Mouse (Mus musculus) induced T-regulatory cell, adult 2 months (primary cell): ENCODE measurements at regions not wholly inside any gene's neighbourhood (a gene's known extent, or its start where the extent isn't known, plus 50 kb on each side); places are given as distances from the start of the nearest gene placed in this dataset.
A peak's percentile ranks its signal among the peaks of the same experiment; 100 is the strongest.
"Not testable (repeated sequence)": the region's sequence is repeated elsewhere in the genome, so short reads cannot be mapped to it uniquely, and the experiment has no call there.

Source experiments
- DNase-seq: peaks from one replicate; pipeline ENCODE4 v3.0.0-alpha.2; 2012; ENCODE audit warnings: low read depth

DNA sequence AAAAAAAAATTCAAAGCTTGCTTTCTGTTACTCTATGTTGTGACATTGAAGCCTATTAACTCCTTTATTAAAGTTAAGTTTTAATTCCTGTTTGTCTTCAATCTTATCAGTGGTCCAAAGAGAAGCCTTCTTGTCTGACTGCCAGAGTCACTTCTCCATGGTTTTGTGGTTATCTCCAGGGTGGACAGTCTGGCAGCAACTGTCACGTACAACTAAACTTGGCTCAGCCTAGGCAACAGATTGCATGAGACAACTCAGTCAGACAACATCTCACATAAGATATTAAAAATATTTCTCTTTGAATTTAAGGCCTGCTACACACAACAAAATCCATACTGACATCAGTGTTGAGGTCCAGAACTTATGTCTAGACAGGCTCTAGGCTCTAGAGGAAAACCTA is 406.7 kb upstream of the Slc39a10 start:
- no peak for DNase-seq

DNA sequence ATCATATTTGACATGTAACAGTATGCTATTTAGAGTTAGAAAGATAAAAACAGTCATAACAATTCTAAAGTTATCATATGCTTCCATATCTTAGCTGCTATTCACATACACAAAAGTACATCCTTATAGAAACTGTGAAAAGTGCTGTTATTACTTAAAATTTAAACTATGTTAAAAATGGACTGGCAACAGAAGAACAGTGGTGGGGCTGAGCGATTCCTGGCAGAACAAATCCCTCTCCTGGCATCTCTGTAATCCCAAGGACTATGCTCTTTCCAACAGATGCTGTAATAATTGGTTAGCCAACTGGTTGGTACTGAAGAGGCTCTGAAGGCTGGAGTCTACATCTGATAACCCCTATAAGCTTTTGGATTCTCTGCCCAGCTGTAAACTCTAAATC is 393.0 kb upstream of the Slc39a10 start:
- no peak for DNase-seq

DNA sequence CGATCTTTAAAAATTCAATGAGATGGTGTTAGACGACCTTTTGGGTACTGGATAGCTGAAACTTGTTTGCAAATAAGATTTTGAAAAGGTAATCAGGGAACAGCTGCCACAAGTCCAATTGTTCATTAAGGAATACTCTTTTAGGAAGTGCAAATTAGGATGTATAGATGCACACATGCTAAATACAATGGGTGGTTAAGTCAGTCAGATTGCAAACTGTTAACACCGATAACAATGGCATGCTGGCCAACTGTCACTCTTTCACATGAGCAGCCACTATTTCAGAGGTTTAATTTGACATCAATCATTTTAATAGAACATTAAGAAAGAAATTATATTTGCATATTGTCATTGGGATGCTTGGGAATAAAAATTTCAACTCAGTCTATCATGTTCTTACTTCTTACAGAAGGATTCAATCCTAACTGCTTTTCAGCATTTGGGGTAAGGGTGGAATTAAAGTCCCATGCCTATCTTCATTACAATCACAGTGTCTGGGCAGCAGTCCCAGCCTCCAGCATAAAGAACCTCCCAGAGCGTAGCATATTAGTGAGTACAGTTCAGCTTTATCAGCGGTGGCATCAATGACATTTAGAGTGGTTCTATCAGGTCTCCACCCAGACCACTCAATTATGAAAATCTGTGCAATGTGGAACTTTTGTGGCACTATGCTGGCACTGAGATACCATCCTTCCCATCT is 385.8 kb upstream of the Slc39a10 start:
- DNase-seq, result no peak

DNA sequence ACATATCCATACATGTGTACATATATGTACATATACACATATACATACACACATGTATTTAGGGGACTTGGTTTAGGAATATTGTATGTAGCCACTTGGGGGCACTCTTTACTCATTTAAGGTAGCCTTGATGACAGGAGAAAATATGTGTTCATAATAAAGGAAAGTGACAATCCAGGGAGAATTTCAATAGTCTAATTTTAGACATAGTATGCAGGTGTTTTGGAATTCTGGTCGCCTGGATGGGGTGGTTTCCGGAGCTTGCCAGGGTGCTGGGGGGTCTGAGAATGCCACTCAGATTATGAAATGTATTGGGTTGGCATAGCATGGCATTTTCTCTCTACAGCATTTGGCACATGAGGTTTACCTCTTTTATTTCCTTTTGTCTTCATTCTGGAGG is 385.2 kb upstream of the Slc39a10 start:
- peak; percentile 1 for DNase-seq

DNA sequence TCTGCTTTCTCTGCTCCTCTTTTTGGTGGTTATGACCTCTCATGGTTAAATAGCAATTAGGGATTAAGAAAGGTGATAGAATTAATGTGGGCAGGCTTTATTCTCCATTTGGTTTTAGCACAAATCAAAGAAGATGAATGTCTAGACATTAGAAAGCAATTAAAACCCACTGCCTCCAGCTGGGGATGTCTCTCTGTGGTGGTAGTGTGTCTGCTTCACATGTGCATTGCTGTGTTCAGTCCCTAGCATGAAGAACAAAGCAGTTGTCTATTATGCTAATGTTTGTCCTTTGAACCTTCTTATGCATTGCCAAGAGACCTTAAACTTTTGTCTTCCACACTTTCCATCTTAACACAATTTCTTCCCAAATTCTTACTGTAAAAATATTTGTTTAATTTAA is 379.5 kb upstream of the Slc39a10 start:
- DNase-seq, result no peak

DNA sequence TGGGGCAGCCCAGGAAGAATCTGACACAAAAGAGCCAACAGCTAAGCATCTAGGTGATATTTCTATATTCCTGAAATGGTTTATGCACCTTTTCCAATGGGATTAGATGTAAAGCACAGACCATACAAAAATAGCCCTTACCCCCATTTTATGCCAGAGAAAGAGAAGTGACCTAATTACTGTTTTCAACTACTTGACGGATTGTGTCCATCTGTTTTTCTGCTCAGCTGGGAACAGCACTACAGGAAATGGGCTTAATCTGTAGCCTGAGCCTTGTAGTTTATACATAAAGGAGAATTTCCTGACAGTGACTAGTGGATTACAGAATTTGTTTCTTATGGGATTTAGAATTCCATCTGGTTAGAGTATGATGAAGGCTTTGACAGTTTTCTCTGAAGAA is 371.0 kb upstream of the Slc39a10 start:
- DNase-seq, result no peak

DNA sequence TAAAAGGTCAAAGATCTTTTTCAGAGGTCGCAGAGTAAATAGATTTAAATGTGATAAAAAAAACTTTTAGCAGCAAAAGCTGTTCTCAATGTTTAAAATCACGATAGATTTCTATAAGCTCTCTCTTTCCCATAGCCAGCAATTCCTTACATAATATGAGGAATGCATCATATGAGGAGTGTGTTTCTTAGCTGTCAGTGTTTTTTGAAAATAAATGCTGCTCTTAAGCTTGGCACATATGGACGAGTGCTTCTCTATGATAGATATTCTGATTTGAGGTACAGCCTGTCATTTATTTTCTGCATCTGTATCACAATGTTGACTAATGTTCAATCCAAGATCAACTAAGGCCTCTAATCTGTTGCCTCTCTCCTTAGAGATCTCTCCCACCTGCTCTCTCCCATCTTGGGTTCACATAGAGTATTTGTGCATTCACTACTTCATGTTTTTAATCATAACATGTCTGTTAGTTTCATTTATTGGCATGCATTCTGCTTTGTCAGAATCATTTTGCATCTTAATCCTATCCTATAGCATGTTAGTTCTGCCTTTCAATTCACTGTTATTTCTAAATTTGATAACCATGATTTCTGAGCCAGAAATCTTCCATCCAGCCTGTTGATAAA is 369.0 kb upstream of the Slc39a10 start:
- DNase-seq, result no peak

DNA sequence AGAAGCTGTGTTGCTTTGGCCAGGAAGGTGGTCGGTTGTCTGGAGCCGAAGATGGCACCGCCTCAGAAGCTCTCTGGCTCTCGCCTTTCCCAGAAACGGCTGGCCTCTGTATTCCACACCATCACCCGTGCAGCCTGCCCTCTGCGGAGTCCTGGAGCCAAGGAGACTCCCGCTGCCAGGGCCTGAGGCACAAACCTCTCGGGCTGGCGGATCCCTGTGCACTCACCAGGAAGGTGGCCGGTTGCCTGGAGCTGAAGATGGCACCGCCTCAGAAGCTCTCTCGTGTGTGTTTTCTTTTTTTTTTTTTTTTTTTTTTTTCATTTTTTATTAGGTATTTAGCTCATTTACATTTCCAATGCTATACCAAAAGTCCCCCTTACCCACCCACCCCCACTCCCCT is 358.1 kb upstream of the Slc39a10 start:
- DNase-seq, result not testable (repeated sequence)

DNA sequence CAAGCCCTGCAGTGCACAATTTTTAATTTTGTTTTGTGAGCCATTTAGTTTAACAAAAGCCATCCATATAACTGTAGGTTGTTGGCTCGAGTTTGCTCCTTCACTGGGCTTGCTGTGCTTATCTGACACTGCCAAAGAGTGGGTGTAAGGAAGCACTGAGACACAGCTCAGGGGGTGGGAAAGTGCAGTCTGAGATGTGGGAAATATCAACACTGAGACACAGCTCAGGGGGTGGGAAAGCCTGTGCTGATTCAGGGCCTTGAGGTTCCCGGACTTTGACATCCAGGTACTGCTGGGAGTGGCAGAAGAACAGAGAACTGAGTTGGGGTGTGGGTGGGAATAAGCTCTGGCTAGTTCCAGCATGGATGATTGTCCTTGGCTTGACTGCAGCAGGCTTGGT is 324.4 kb upstream of the Slc39a10 start:
- DNase-seq, result no peak

DNA sequence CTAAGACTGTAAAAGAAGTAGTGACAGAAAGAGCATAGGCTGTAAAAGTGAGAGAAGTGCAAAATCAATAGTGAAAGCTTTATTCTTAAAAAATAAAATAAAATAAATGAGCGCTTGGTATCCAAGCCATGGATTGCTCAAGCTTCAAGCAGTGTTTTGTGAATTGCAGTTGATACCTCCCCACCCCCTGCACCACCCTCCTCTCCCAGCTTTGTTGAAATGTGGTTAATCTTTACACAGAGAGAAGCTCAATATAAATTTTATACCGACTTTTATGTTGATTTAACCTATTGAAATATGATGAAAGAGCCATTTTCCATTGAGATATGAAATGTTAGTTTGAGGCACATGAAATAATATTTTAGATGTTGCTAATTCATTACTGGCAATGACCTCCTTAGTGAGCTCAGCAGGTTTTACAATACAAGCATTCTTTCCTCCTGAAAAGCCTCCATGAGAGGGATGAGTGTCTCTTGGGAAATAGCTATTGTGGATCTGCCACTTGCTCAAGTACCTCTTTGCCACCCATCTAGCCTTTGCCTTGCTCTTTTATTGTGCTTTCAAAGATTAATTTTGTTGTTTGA is 323.9 kb upstream of the Slc39a10 start:
- DNase-seq, result no peak

DNA sequence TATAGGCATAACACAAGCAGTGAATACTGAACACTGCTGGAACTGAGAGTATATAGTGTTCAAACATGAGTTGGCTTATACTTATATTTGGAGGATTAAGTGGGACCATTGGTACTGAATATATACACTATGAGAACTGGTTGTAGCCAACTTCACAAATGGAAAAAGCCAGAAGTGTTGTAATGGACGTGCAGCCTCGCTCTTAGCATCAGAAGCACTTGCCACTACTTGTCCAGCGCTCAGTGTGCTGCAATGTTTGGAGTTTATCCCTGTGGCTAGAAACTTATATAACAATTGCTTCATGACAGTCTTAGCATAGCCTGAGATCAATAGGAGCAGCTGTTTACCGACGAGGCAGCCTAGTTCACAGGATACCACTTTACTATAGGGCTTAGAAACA is 320.8 kb upstream of the Slc39a10 start:
- DNase-seq, result no peak

DNA sequence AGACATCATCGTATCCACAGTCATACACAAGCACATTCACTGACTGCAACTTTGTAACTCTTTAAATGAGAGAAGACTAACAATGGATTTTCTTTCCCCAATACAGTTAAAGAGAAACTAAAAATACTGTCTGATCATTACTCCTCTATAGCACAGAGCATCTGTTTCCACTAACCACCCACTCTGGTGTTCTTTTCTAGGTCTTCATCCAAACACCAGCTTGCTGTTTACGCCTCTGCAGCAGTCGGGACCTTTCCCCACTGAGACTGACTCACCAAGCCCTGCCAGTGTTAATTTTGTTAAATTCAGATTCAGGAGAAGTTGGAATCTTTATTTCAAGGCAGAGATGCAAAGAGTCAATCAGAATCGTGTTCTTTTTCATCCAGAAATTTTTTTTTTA is 300.3 kb upstream of the Slc39a10 start:
- no peak for DNase-seq

DNA sequence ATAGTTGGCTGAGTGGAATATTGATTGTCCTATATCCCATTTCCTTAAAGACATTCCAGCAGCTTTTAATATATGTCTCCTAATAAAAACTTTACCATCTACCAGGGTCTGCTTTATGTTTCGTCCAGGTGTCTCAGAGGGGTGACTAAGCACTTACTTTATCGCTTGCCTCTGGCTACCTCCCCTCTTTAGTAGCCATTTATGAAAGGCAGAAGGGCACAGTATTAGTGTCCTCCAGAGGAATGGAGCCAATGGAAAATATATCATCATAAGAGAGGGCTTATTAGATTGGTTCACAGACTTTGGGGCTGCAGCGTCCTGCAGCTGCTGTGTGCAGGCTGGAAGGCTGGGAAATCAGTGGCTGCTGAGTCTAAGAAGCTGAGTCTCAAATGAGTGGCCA is 271.8 kb upstream of the Slc39a10 start:
- DNase-seq, result no peak

DNA sequence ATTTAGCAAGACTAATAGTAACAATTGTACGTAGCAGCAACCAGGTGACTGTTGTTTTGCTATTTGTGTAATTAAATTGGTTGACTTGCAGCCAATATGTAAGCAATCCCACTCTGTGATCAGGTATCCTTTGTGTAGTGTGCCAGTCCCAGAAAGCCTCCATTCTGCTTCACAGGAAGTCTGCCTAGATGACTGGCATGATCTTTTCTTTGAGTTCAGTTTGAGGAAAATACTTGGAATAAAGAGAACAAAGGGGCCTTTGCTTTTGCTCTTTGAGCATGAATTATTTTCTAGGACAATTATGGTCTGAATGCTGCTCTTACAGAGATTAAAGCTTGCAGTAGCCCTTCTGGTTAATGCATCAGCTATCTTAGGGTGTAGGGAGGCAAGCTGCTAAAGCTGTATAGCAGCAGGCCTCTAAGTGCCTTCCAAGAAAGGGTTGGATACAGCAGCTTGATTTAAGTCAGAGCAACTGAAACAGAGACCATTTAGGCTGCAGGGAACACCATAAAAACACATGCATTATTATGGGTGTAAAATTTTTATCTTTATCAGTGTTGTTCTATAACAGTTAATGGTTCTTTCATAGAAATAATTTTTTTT is 271.3 kb upstream of the Slc39a10 start:
- no peak for DNase-seq

DNA sequence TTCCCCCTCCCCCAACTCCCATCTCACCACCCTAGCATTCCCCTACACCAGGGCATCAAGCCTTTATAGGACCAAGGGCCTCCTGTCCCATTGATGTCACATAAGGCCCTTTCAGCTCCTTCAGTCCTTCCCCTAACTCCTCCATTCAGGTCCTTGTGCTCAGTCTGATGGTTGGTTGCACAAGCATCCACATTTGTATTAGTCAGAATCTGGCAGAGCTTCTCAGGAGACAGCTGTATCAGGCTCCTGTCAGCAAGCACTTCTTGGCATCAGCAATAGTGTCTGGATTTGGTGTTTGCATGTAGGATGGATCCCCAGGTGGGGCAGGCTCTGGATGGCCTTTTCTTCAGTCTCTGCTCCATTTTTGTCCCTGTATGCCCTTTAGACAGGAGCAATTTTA is 237.4 kb upstream of the Slc39a10 start:
- DNase-seq, result not testable (repeated sequence)

DNA sequence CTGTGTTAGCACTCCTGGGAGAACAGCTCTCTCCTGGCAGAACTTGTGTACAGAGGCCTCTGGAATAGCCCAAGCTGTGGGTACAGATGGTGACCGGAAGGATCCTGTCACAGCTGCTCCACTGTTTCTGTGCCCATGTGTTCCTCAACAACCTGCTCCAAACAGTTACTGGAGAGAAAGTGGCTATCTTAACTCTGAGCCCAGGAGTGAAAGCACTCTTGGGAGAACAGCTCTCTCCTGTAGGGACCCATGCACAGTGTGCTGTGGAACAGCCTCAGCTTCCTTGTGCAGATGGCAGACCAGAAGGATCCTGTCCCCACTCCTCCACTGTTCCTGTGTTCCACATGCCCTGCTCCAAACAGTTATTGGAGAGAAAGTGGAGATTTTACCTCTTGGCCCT is 227.0 kb upstream of the Slc39a10 start:
- DNase-seq, result no peak

DNA sequence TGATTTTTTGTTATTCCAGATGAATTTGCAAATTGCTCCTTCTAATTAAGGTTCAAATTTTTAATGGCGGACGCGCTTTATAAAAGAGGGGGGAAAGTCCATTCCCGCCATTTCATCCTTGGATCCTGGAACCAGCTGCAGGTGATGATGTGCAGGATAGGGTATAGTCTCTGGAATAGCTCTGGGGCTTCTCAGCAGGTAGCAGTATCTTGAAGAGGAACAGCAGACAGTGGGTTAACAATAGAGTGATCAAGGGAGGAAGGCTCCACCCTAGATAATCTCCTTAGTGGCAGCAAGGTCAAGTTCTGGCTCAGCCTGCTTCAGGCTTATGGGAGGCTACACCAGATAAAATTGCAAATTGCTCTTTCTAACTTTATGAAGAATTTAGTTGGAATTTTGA is 224.0 kb upstream of the Slc39a10 start:
- not testable (repeated sequence) for DNase-seq

DNA sequence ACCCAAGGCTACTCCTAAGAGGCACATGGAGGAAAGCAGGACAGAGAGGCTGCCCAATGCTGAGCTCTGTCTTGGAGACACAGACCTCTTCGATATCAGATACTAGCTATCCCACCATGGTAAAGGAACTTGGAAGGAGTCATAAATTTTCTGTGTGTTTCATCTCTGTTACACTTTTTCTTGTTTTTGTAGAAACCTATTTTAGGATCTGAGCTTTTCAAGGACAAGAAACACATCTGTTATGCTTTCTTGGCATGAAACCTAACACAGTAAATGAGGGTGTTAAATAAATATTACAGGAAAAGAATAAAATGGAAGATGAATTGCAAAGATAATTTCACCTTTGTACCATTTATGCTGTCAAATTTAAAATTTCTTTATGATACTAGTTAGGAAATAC is 219.8 kb upstream of the Slc39a10 start:
- DNase-seq, result no peak

DNA sequence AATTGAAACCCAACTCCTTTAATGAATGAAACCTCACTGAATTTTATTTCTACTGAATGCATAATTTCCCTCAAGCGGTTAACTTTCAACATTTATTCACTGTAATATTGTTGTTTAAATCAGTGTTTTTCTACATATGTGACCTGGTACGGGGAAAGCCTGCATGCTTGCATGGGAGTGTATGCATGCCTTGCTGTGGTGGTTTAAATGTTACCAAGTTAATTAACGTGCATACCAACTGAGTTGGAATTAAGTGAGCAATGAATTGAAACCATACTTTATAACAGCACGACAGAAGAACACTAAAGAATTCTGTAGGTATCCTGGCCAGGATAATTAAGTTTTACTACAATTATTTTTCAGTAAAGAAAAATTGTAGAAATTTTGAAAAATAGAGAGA is 211.4 kb upstream of the Slc39a10 start:
- DNase-seq, result no peak

DNA sequence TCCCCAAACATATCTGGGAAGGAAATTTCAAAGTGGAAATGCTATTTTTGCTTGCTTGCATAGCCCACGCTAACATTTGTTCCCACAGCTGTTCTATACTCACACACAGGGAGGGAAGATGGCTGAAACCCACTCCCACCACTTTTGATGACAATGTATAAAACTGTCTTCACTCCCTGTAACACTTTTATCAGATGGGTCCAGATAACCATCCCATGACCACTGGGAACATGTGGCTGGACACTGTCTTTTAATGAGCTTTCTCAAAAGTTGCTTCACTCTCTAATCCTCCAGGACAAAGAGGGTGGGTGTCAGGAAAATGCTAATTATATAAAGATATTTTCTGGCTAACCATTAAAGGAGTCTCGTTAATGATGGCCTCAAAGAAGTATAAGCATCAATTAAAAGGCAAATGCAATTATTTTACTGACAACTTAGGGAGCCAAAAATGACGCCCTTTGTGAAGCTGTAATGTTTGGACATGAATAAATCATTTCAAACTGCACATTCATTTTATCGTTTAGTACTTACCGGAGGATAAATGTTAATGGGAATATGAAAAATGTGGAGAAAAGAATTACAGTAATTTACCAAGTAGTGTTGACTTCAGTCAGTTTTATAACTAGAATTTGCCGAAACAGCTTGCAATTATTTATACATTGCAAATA is 210.8 kb upstream of the Slc39a10 start:
- DNase-seq, result no peak

DNA sequence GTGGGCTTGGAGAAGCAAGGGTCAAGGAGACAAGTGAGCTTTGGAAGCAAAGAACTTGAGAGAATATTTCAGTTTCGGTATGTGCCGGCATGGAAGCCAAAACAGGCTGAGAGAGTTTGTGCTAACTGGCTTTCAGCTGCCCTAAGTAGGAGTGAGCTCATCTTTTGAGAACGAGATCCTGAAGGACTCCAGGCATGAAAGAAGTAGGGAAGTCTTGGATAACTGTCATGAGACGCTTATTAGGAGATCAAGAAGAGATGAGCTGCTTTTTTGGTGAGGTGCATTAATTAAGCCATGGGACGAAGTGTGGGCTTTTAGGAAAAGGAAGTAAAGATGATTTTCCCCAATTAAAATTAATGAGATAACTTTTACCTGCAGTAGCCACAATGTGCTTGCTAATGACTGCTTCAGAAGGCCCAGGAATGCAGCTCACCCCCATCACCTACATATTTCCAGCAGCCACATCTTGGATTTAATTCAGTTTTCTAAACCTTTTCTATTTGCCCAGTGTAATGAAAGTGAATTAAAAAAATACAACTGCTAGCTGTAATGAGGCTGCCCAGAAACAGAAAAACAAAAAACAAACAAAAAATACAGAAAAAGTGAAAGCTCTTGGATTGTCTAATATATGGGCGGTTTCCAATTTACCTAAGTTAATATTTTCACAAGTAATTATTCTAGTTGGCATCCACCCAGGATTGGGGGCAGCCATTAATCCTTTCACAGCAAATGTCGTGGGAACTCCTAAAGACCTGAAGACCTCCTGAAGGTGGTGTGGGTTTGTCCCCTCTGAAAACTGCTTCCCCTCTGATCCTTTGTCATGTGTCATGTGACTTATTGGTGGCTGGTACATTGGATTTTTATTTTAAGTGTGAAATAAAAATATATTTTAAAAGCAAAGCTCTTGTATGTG is 204.7 kb upstream of the Slc39a10 start:
- no peak for DNase-seq

DNA sequence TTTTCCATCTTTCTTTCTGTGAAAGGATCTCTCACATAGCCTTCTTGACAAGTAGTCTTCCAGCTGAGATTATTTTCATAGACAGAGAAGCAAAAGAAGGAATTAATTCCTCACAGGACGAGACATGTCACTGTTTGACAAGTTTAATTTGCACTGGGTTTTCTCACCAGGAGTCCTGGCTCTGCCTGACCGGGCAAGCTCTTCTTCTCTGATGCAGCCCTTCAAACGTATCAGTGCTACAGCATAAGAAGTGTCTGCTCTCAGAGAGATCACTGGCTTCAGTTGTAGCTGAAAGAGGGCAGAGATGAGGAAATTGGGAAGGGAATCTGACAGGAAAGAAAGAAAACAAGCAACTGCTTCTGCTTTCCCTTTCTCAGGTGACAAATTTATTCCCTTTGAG is 201.8 kb upstream of the Slc39a10 start:
- DNase-seq, result no peak
